Mouse (Mus musculus): ENCODE data around the gene Mfsd5. TPM values are rescaled to one million over a fixed set of nuclear protein-coding genes. Genes with fewer than 3 reads are reported as not detected.
A peak's percentile ranks its signal among the peaks of the same experiment; 100 is the strongest.

Mfsd5 gene
- total and polyA plus RNA-seq, 3 experiments, result 56.3 to 115 (median 83.6) TPM

DNA sequence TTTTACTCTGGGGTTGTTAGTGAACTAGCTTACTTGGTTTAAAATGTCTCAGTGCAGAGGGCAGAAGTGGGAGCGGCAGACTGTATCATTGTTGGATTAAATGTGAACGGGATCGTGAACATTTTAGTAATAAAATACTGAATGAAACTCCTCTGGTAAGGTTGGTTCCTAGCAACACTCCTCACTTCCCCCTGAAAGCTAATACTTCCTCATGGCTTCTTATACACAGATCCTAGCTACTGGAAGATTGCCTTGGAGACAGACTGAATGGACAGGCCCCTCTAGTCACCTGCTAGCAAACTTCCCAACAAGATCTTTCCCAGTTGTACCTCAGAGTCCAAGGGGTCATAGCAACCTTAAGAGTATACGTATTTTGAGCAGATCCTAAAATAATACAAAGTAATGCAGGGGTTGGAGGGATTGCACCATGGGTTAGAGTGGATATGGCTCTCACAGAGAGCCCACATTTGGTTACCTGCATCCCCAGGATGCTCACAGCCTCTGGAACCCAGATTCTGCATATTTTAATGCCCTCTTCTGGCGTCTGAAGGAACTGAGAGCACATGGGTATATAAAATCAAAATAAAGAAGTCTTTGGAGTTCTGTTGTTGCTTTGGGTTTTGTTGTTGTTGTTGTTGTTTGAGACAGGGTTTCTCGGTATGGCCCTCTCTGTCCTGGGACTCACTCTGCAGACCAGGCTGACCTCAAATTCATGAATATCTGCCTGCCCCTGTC, 5.1 kb upstream of the Mfsd5 start:
- peaks cover 0 to 4% of the 10 kb centered on the region in 2 experiments; a peak in 2 of 4 replicates for H3K4me1 ChIP-seq (ENCODE audit: control insufficient read depth in 1 of 2, insufficient read depth in 2 of 2, low read length in 2 of 2)
- no peak for DNase-seq (ENCODE audit: low read depth, low spot score)
- H3K79me2 ChIP-seq (ENCODE audit: control insufficient read depth, insufficient read depth, low read length, poor library complexity), result no peaks in the 10 kb centered on the region
- H3K9ac ChIP-seq (ENCODE audit: control insufficient read depth, low read depth, low read length, poor library complexity, severe bottlenecking), result no peak overlapping the region
- no peak overlapping the region for H3K27ac ChIP-seq (ENCODE audit: control insufficient read depth, low read depth, low read length)
- peaks cover 14% of the 10 kb centered on the region in 2 experiments for H3K27me3 ChIP-seq (ENCODE audit: control insufficient read depth in 1 of 2, insufficient read depth in 2 of 2, low read length in 2 of 2)
- H3K36me3 ChIP-seq (ENCODE audit: control insufficient read depth in 1 of 2, insufficient read depth in 2 of 2, low read length in 2 of 2), result peaks cover 0 to 3% of the 10 kb centered on the region in 2 experiments; a peak in 1 of 4 replicates
- H3K9me3 ChIP-seq (replicated peaks; ENCODE audit: insufficient read depth, low read length), result no peaks in the 10 kb centered on the region
- no peak overlapping the region for H3K4me3 ChIP-seq (ENCODE audit: control insufficient read depth in 1 of 2, insufficient read depth in 1 of 2, low read depth in 2 of 2, low read length in 2 of 2)
- no peak for TF ChIP-seq ZKSCAN1 (IDR thresholded peaks at IDR 0.05; ENCODE audit: low read depth, low read length)
- TF ChIP-seq UBTF (IDR thresholded peaks at IDR 0.05; ENCODE audit: borderline replicate concordance, insufficient read depth, low read depth, low read length), result no peak
- TF ChIP-seq ETS1 (IDR thresholded peaks at IDR 0.05; ENCODE audit: low read depth, low read length), result no peak
- TF ChIP-seq RAD21 (IDR thresholded peaks at IDR 0.05; ENCODE audit: low read depth, low read length), result peak; percentile 70
- peak; percentile 34 to 72 (median 64) for TF ChIP-seq CTCF (IDR thresholded peaks at IDR 0.05 in 2 of 3, conservative IDR thresholded peaks at IDR 0.05 in 1 of 3; ENCODE audit: control insufficient read depth in 1 of 3, insufficient read depth in 1 of 3, low read depth in 2 of 3, low read length in 3 of 3, poor library complexity in 1 of 3, severe bottlenecking in 1 of 3)
- TF ChIP-seq POLR2A (IDR thresholded peaks at IDR 0.05; ENCODE audit: control insufficient read depth in 1 of 2, insufficient read depth in 1 of 2, low read depth in 1 of 2, low read length in 2 of 2, poor library complexity in 1 of 2), result no peak
- TF ChIP-seq MAX (IDR thresholded peaks at IDR 0.05; ENCODE audit: low read length), result peak; percentile 41; the same call in 1 of the 2 replicates
- TF ChIP-seq HCFC1 (IDR thresholded peaks at IDR 0.05; ENCODE audit: low read depth, low read length), result no peak
- TF ChIP-seq MYC (IDR thresholded peaks at IDR 0.05; ENCODE audit: low read depth, low read length), result peak; percentile 79
- no peak for TF ChIP-seq NRF1 (IDR thresholded peaks at IDR 0.05; ENCODE audit: insufficient read depth, low read depth, low read length, poor library complexity, severe bottlenecking)
- TF ChIP-seq ELF1 (IDR thresholded peaks at IDR 0.05; ENCODE audit: low read depth, low read length), result no peak
- no peak for TF ChIP-seq POLR2AphosphoS5 (IDR thresholded peaks at IDR 0.05; ENCODE audit: borderline replicate concordance, low read depth, low read length)
- TF ChIP-seq ZC3H11A (IDR thresholded peaks at IDR 0.05; ENCODE audit: low read depth, low read length), result peak; percentile 75
- no peak for TF ChIP-seq EP300 (IDR thresholded peaks at IDR 0.05; ENCODE audit: low read depth in 1 of 2, low read length in 2 of 2)
- no peak for TF ChIP-seq MAZ (IDR thresholded peaks at IDR 0.05; ENCODE audit: low read depth, low read length)
- TF ChIP-seq CHD2 (IDR thresholded peaks at IDR 0.05; ENCODE audit: low read length), result no peak
- TF ChIP-seq TCF12 (IDR thresholded peaks at IDR 0.05; ENCODE audit: low read depth, low read length), result no peak
- TF ChIP-seq USF1 (IDR thresholded peaks at IDR 0.05; ENCODE audit: low read depth, low read length), result no peak
- TF ChIP-seq E2F4 (IDR thresholded peaks at IDR 0.05; ENCODE audit: borderline replicate concordance, low read depth, low read length), result no peak
- TF ChIP-seq CHD1 (IDR thresholded peaks at IDR 0.05; ENCODE audit: low read depth, low read length), result no peak
- no peak for TF ChIP-seq ZNF384 (IDR thresholded peaks at IDR 0.05; ENCODE audit: low read depth, low read length)
- no peak for TF ChIP-seq KAT2A (conservative IDR thresholded peaks at IDR 0.05; ENCODE audit: low read depth, low read length)
- TF ChIP-seq BHLHE40 (IDR thresholded peaks at IDR 0.05; ENCODE audit: borderline replicate concordance, low read depth, low read length), result no peak
- TF ChIP-seq SMC3 (IDR thresholded peaks at IDR 0.05; ENCODE audit: low read depth, low read length), result peak; percentile 80
- no peak for TF ChIP-seq USF2 (IDR thresholded peaks at IDR 0.05; ENCODE audit: borderline replicate concordance in 1 of 2, insufficient read depth in 1 of 2, low read depth in 1 of 2, low read length in 2 of 2)
- no peak for TF ChIP-seq MEF2A (IDR thresholded peaks at IDR 0.05; ENCODE audit: extremely low read depth, insufficient replicate concordance, low read depth, low read length, poor library complexity, severe bottlenecking)
- no peak for TF ChIP-seq TBP (IDR thresholded peaks at IDR 0.05; ENCODE audit: low read depth, low read length)
- no peak for TF ChIP-seq SIN3A (IDR thresholded peaks at IDR 0.05; ENCODE audit: low read length)
- TF ChIP-seq POLR2AphosphoS2 (IDR thresholded peaks at IDR 0.05; ENCODE audit: low read length), result no peak
- TF ChIP-seq MYB (IDR thresholded peaks at IDR 0.05; ENCODE audit: low read depth, low read length), result no peak
- TF ChIP-seq GATA1 (IDR thresholded peaks at IDR 0.05; ENCODE audit: low read depth, low read length), result no peak
- no peak for TF ChIP-seq GABPA (IDR thresholded peaks at IDR 0.05; ENCODE audit: low read depth, low read length)

Data from MEL (cell line).